Mouse (Mus musculus) bone marrow, adult 2 months (tissue): ENCODE data around the gene Ankrd28.

Experiments used
- CTCF ChIP-seq: fragments of 200-500 bp; IDR thresholded peaks from 2 replicates; pipeline ENCODE4 v1.5.1; 2011; ENCODE audit warnings: low read length, control low read depth; ENCODE audit not compliant: control insufficient read depth, insufficient read depth
- POLR2A ChIP-seq: fragments of 200-500 bp; IDR thresholded peaks from 2 replicates; pipeline ENCODE4 v1.6.1; 2011; ENCODE audit warnings: low read depth, mild to moderate bottlenecking, control low read depth, low read length, borderline replicate concordance; ENCODE audit not compliant: control insufficient read depth

- no peak for TF ChIP-seq CTCF
- no peak for TF ChIP-seq POLR2A
Observed at GRCm38 (mm10) chr14:31785681-31786080, 44.8 kb downstream of the Ankrd28 start.
